Mouse (Mus musculus) mouse embryonic stem cell (cell line): Measurements from ENCODE around the gene Arap1.

ENCODE experiments used
- in situ Hi-C, 2 experiments: fragments of 300-500 bp; cut with MboI; formaldehyde crosslinking; loops; 1 replicate in 1 of 2; 3 replicates in 1 of 2; pipeline ENCODE4 v1.14.3; 2019 to 2020; ENCODE audit warnings: low sequenced_read_pairs in 2 of 2, low pct_unique_long_range_greater_than_20kb in 1 of 2, mixed read lengths in 1 of 2; ENCODE audit not compliant: unreplicated experiment in 1 of 2

Arap1 gene

DNA sequence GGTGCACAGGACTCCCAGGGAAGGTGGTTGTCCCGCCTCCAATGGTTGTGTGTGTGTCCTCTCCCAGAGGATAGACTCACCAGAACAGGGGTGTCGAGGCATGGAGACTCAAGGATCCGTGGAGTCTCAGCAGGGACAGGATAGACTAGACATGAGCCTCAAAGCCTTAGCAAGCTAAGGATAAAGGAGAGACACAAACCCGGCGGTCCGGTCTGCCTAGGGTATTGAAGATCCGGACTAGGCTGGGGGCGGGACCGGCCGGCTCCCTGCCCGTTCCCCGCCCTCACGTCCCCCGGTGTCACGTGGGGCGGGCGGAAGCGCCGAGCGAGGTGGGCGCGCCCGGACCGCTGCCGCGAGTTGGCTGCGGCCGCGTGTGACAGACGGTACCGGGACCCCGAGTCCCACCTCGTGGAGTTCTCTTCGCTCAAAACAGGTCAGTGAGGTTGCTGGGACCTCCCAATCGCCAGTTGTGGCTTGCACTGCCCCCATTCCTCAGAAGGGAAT, at the start of gene Arap1:
Gene Arap1, plus strand, starts transcription at position 301 of the 504 bp plus-strand sequence.
- in situ Hi-C loops, result no loop called here

- in situ Hi-C loops, result no loop called here
These were observed 49.5 kb upstream of the Arap1 start for GRCm38 (mm10) chr7:101298375-101298774.

DNA sequence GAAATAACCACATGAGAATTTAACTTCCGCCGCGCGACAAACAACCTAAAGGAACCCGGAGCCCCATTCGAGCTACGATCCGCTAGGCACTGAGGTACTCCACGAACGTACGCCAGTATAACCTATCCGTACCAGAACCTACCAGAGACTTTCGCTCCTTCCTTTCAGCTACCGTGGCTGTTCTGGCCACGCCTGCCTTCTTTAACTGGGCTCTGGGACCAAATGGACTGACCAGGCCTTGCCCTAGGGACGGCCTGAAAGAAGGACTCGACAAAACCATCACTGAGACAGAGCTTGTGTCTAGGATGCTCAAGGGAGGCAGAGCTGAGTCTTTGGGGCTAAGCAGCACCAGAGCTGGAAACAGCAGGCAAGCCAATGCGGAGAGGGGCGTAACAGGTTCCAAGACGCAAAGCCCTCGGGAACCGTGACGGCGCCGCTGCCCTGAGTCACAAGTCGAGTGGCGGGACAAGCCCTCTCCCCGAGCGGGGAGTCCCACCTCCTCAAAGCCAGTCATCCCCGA, 46.4 kb upstream of the Arap1 start:
- in situ Hi-C loops, result no loop called here

DNA sequence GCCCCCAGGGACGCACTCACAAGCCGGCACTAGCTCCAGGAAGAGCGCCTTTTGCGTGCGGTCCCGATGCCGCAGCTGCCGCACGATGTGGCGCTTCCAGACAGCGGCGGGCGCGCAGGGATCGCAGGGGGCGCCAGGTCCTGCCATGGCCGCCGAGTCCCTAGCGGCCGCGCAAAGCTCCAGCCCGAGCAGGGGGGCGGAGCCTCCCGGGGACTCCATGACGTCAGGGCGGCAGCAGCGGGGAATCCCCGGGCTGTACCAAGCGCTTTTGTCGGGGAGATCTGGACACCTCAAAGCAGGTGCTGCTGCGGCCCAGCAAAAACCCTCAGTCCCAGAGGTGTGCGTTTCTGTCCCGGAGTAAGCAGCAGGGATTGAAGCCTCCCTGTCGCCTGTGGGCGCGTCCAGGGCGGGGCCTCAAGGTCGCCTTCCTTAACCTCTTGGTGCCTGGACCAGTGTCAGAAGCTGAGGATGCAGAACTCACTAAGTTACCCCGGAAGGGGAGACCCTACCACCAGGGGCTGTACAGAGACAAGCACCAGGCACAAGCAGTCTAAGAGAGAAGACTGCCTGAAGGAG, 45.9 kb upstream of the Arap1 start, which contains the start of gene Atg16l2:
Gene Atg16l2, minus strand, starts transcription at position 371 of the 576 bp plus-strand sequence.
- in situ Hi-C loops, result no loop called here

DNA sequence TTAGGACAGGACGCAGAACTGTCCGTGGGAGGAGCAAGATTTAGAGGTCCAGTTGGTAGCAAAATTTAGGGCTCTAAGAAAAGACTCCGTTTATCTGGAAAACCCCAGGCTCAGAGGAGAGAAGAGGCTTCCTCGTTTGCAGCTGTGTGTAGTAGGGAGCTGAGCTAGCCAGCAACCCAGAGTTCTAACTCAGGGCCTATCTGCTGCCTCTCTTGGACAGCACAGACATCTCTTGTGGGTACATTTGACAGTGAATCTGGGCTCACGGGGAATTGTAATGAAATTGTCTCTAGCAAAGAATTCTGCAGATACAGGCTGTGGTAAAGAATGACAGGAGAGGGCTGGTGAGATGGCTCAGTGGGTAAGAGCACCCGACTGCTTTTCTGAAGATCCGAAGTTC, 45.2 kb upstream of the Arap1 start:
- in situ Hi-C loops, result no loop called here

GRCm38 (mm10) chr7:101306841-101307240, 41.0 kb upstream of the Arap1 start:
- in situ Hi-C loops, result no loop called here

GRCm38 (mm10) chr7:101309985-101310326, 37.9 kb upstream of the Arap1 start:
- in situ Hi-C loops, result no loop called here

- in situ Hi-C loops, result no loop called here
These were observed 37.4 kb upstream of the Arap1 start for GRCm38 (mm10) chr7:101310327-101311028.

DNA sequence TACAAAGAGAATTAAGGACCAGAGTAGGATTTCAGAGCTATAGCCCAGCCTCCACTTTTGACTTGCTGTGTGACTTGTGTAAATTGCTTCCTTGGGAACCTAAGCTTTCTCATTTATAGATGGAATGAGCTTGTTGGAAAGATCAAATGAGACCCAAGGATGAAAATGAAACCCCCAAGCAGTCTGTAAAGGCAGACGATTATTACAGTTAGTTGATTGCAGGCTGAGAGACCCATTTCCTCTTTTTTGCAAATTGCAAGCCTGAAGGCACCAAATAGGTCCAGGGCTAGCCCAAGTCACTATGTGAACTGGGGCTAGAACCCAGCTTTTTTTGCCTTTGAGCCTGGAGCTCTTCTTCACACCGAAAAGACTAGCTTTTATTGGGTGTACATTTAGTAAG, 36.8 kb upstream of the Arap1 start:
- in situ Hi-C loops, result no loop called here

DNA sequence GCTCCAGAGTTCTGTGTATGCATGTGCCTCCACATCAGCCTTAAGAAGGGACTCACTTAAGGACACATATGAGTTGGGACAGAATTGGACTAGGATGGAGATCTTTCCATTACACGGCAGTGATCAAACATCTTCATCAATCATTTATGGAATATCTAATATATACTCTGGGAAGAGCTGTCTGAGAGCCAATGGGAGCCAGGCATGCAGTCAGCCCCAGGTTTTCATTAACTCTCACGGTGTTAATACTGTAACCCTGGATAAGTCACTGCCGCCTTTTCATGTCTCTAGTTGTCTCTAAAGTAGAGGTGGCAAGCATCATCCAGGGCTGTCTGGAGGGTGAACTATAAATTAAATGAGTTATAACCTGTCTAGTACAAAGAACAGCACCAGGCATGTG, 34.8 kb upstream of the Arap1 start:
- in situ Hi-C loops, result no loop called here

DNA sequence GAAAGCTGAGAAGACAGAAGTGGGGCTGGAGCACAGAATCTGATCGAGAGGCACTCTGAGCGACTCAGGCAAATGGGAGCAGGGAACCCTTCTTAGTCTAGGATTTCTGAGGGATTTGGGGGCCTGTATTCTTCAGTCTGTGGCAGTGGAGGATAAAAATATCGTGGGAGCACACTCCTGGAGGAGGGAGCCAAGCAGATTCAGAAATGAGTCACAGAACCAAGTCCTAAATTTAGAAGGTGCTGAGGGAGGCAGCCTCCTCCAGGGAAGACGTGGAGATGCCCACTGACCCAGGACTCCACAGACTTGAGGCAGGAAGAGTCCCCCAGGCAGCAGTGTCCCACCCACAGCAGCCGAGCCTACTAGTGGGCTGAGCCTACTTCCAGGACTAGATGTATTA, 33.5 kb upstream of the Arap1 start:
- in situ Hi-C loops, result no loop called here

DNA sequence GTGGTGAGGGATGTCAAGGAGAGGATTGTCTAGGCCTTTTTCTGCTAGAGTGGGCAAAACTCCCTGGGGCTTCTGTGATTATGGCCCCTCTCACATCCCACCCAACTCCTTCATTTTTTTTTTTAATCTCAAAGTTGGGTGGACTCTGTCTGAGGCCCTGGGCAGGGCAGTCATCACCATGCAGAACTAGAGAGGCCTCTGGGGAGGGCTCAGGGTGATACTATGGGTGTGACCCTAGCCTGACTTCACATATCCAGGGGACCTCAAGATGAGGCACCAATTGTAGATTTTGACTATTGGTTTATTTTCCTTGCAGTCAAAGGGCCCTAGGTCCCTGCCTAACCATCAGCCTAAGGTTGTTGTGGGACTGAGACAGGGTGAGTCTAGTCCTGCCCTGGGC, 32.2 kb upstream of the Arap1 start:
- in situ Hi-C loops, result no loop called here

- in situ Hi-C loops, result no loop called here
These were observed 31.3 kb upstream of the Arap1 start for GRCm38 (mm10) chr7:101316591-101317001.

DNA sequence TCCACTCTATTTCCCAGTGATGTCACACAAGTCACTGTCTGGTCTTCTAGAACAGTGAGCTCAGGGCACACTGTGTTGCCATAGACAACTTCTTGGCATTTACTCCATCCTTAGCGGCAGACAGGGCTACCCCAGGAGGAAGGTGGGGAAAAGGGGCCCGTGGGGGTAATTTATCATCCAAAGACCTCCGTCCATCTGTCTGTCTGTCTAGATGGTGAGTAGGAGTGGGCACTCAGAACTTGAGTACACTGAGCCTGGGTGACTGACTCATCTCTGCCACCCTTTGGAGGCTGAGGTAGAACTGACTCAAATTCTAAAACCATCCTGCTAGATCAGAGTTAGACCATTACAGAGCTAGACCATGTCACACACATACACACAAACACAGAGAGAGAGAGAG, 30.9 kb upstream of the Arap1 start, which contains the start of gene Stard10:
Gene Stard10, plus strand, starts transcription at position 73 of the 400 bp plus-strand sequence.
- in situ Hi-C loops, result no loop called here

DNA sequence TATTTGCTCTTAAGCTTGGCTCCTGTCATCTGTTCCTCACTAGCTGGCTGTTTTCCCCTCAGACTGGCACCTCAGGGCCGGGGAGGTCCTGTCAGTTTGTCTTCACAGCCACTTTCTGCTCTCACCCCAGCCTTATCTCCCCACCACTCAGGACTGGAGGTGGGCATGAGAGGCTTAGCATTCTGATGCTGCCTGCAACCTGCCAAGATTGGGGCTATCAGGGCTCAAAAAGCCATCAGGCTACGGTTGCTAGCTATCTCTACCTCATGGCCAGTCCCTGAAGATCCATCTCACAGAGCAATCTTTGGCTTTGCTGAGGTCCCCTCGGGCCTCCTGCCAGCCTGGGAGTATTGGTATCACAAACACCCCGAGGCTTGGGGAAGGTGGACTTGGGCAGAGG, 29.0 kb upstream of the Arap1 start:
- in situ Hi-C loops, result no loop called here

DNA sequence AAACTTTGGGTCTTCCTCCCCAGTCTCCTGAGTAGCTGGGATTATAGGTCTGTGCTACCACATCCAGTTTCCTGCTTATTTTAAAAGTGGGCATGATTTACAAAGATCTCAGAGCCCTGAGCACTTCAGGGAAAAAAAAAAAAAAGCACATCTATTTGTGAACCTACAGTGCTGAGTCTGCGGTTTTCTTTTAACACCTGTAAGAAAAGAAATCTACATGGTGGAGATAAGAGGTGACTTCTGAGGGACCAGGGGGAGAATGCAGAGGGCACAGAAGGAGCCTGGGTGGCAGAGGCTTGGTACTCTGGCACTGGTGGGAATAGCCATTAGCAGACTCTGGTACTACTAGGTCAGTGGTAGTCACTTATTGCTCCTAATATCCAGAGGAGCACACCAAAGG, 28.1 kb upstream of the Arap1 start:
- in situ Hi-C loops, result no loop called here

DNA sequence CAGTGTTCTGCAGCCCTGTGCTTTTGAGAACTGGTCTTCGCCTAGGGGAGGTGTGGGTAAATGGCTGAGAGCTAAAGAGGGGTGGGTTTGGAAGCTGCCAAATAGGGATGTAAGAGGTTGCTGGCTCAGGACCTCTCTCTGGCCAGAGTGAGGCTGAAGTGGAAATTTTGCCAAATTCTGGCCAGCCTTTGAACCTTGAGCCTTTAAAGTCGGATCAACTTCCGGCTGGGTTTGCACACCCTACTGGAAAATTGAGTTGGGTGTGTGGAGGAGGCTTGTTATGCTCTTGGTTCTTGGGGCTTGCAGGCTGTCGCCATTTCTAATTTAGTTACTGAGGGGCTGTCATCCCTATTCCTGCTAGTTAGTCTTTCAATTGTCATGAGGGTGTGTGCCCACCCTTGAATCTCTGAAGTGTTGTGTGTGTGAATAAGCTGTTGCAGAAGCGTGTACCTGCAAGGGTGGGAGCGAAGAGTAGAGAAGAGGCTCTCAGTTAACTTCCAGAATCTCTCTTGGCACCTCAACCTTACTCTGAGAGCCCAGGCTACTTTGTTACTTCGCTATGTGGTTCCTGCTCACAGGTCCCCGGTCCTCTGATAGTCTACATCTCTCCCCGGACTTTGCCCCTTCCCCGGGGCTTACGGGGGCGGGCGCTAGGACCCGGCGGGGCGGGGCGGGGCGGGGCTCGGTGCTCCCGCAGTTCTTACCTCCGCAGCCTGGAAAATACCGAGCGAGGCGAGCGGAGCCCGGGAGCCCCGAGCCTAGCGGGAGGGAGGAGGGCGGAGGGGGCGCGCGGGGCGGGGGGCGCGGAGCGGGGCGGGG, 27.3 kb upstream of the Arap1 start:
- in situ Hi-C loops, result no loop called here

DNA sequence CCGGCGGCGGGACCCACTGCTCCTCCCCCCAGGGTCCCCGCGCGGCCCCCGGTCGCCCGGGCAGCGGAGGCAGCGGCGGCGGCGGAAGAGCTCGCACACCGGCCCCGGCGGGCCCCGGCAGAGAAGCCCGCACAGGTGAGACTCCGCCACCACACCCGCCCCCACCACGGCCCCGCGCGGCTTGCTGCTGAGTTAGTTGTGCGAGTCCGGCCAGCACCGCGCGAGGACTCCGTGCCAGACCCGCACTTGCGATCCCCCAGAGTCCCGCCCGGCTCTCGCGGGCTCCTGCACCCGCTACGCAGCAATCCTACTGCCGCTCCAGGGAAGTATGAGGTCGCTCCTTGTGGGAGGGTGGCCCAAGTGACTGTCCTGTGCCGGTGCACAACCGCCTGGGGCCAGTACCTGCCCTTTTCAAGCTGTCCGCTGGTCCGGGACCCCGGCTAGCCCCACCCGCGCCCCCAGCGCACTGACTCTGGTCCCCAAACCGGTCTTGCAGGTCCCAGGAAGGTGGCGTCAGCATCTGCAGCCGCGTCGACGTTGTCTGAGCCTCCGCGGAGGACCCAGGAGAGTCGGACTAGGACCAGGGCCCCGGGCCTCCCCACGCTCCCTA, 26.5 kb upstream of the Arap1 start:
- in situ Hi-C loops, result no loop called here

DNA sequence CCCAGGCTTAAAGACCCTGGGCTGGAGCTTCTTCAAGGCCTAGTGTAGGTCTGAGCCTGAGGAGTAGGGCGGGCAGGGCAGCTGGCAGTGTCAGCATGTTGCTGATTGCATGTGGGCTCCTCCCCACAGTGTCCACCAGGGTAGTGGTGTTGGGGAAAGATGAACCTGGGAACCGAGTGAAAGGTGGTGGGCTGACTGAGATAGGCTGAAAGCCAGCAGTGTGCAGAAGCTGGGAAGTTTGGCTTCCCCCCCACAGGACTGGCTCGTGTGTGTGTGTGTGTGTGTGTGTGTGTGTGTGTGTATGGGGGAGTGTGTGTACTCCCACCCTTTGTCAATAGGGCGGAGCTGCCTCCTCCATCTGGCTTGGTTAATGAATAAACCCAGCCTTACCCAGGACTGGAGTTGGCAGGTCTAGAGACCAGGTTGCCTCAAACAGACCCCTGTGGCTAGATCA, 24.7 kb upstream of the Arap1 start:
- in situ Hi-C loops, result no loop called here
